Mouse (Mus musculus) liver, embryonic 14.5 days (tissue): ENCODE measurements around the gene Rinl.

Experiments
- CTCF ChIP-seq: IDR thresholded peaks from 2 replicates; pipeline ENCODE4 v1.5.1; 2016; ENCODE audit warnings: antibody characterized with exemption, low read depth, control low read depth
- EP300 ChIP-seq: IDR thresholded peaks from 2 replicates; pipeline ENCODE4 v1.6.1; 2016; ENCODE audit warnings: antibody characterized with exemption, low read depth

GRCm38 (mm10) chr7:28775129-28775528 is 13.6 kb upstream of the Rinl start:
- TF ChIP-seq EP300: no peak
- TF ChIP-seq CTCF: no peak
